ENCODE assay signal across 8 mouse cellular contexts in genomic region chr15:94557442-94557841, GRCm38 (mm10). TPM values are rescaled to one million over a fixed set of nuclear protein-coding genes. Genes with fewer than 3 reads are reported as not detected.
A peak's percentile ranks its signal among the peaks of the same experiment; 100 is the strongest.
DNase-seq lines count a peak whose midpoint lies in the region; ATAC-seq and TF ChIP-seq lines count a peak whose summit lies in the region.

No protein-coding gene starts in this region.

- H3K36me3 ChIP-seq in heart, embryonic 12.5 days: peaks cover 14% of the 10 kb centered on the region; the same call in 1 of the 2 replicates
- H3K36me3 ChIP-seq in limb, embryonic 12.5 days: no peaks in the 10 kb centered on the region
- no peaks in the 10 kb centered on the region for H3K36me3 ChIP-seq in midbrain, postnatal 0 days (ENCODE audit: insufficient read depth, low read length)

- TF ChIP-seq CTCF in midbrain, postnatal 0 days (IDR thresholded peaks at IDR 0.05): peak; percentile 99

- H3K9me3 ChIP-seq in heart, embryonic 12.5 days (replicated peaks): no peaks in the 10 kb centered on the region
- H3K9me3 ChIP-seq in limb, embryonic 12.5 days: no peaks in the 10 kb centered on the region
- H3K9me3 ChIP-seq in midbrain, postnatal 0 days (ENCODE audit: low read length): no peaks in the 10 kb centered on the region

- H3K4me2 ChIP-seq in heart, embryonic 12.5 days: no peak overlapping the region
- H3K4me2 ChIP-seq in limb, embryonic 12.5 days: no peak overlapping the region
- H3K4me2 ChIP-seq in midbrain, postnatal 0 days (ENCODE audit: low read depth, low read length, poor library complexity, severe bottlenecking): no peak overlapping the region

- WGBS in heart, embryonic 12.5 days: 24% methylated on average over 7 of the region's 7 CpGs
- 32% methylated on average over 7 of the region's 7 CpGs for WGBS in limb, embryonic 12.5 days
- WGBS in midbrain, postnatal 0 days: 18% methylated on average over 7 of the region's 7 CpGs

- ATAC-seq in heart, embryonic 12.5 days (ENCODE audit: insufficient number of reproducible peaks, low FRiP score): no peak
- ATAC-seq in limb, embryonic 12.5 days (ENCODE audit: insufficient number of reproducible peaks, insufficient read depth, low FRiP score, low TSS enrichment, low read depth): peak; percentile 63; the same call in 1 of the 2 replicates
- ATAC-seq in midbrain, postnatal 0 days (ENCODE audit: low FRiP score): peak; percentile 79; the same call in 1 of the 2 replicates

- H3K9ac ChIP-seq in heart, embryonic 12.5 days: no peak overlapping the region
- H3K9ac ChIP-seq in limb, embryonic 12.5 days (replicated peaks): no peak overlapping the region
- no peak overlapping the region for H3K9ac ChIP-seq in midbrain, postnatal 0 days (replicated peaks; ENCODE audit: low read length, poor library complexity, severe bottlenecking)

- no peaks in the 10 kb centered on the region for H3K4me1 ChIP-seq in heart, embryonic 12.5 days (replicated peaks)
- no peaks in the 10 kb centered on the region for H3K4me1 ChIP-seq in limb, embryonic 12.5 days (replicated peaks)
- H3K4me1 ChIP-seq in midbrain, postnatal 0 days (ENCODE audit: insufficient read depth, low read length): no peaks in the 10 kb centered on the region

- peak; percentile 76 to 94 for DNase-seq in heart, adult 18-20 months
- DNase-seq in embryo, embryonic 10 days (ENCODE audit: low spot score): peak; percentile 94
- DNase-seq in gastrocnemius, postnatal 14 days: peak; percentile 79
- peak; percentile 67 to 92 for DNase-seq in kidney, adult 8-10 months
- peak; percentile 92 for DNase-seq in midbrain, postnatal 0 days (ENCODE audit: low spot score)
- peak; percentile 60 to 78 for DNase-seq in spleen, postnatal 14 days (ENCODE audit: low spot score in 2 of 2)

- intact Hi-C loops in gastrocnemius, postnatal 14 days (cut with DNase I; ENCODE audit: low total_unique reads): no loop called here

- no peak overlapping the region for H3K4me3 ChIP-seq in heart, embryonic 12.5 days
- no peak overlapping the region for H3K4me3 ChIP-seq in limb, embryonic 12.5 days (replicated peaks)
- H3K4me3 ChIP-seq in midbrain, postnatal 0 days (ENCODE audit: low read depth, low read length): no peak overlapping the region

- no peak overlapping the region for H3K27ac ChIP-seq in heart, embryonic 12.5 days (ENCODE audit: poor library complexity, severe bottlenecking)
- H3K27ac ChIP-seq in limb, embryonic 12.5 days: no peak overlapping the region
- H3K27ac ChIP-seq in midbrain, postnatal 0 days (ENCODE audit: low read depth, low read length): no peak overlapping the region

- no peaks in the 10 kb centered on the region for H3K27me3 ChIP-seq in heart, embryonic 12.5 days (replicated peaks)
- H3K27me3 ChIP-seq in limb, embryonic 12.5 days: no peaks in the 10 kb centered on the region
- H3K27me3 ChIP-seq in midbrain, postnatal 0 days (ENCODE audit: insufficient read depth, low read length): no peaks in the 10 kb centered on the region

RNA-seq across cellular contexts. Expression of gene Irak4, which starts 14.0 kb away (rescaled TPM):
- 1 to 10 TPM; 4.1 to 5.7 TPM for total RNA-seq in heart, adult 18-20 months (2021)
- polyA plus RNA-seq in heart, embryonic 12.5 days (2016; fragmentation: Nextera tagmentation; extraction: Ambion mirVana): 3.8 and 4.7 TPM in 2 replicates
- 1 to 10 TPM; 2.9 to 3.7 TPM for total RNA-seq in gastrocnemius, postnatal 14 days (2021)
- polyA plus RNA-seq in limb, embryonic 12.5 days (2016; fragmentation: Nextera tagmentation; extraction: Ambion mirVana): 3.0 and 3.5 TPM in 2 replicates
- 2.7 and 3.6 TPM in 2 replicates for total RNA-seq in midbrain, postnatal 0 days (2014; rRNA removed)
- polyA plus RNA-seq in midbrain, postnatal 0 days (2015; fragmentation: Nextera tagmentation; extraction: Ambion mirVana): 1.7 and 1.8 TPM in 2 replicates

RNA-seq across cellular contexts. Expression of gene Pus7l, which starts 14.1 kb away (rescaled TPM):
- total RNA-seq in heart, adult 18-20 months (2021): 1 to 10 TPM; 1.5 to 1.9 TPM
- polyA plus RNA-seq in heart, embryonic 12.5 days (2016; fragmentation: Nextera tagmentation; extraction: Ambion mirVana): 5.8 and 6.4 TPM in 2 replicates
- 1 to 10 TPM; 1.7 to 2.1 TPM for total RNA-seq in gastrocnemius, postnatal 14 days (2021)
- polyA plus RNA-seq in limb, embryonic 12.5 days (2016; fragmentation: Nextera tagmentation; extraction: Ambion mirVana): 8.9 and 9.5 TPM in 2 replicates
- total RNA-seq in midbrain, postnatal 0 days (2014; rRNA removed): 3.8 and 4.5 TPM in 2 replicates
- 4.7 and 4.8 TPM in 2 replicates for polyA plus RNA-seq in midbrain, postnatal 0 days (2015; fragmentation: Nextera tagmentation; extraction: Ambion mirVana)

RNA-seq across cellular contexts. Expression of gene Twf1, which starts 32.2 kb away (rescaled TPM):
- total RNA-seq in heart, adult 18-20 months (2021): 10 to 100 TPM; 14.2 to 18.0 TPM
- polyA plus RNA-seq in heart, embryonic 12.5 days (2016; fragmentation: Nextera tagmentation; extraction: Ambion mirVana): 48.0 and 48.7 TPM in 2 replicates
- total RNA-seq in gastrocnemius, postnatal 14 days (2021): 10 to 100 TPM; 15.9 to 17.0 TPM
- 55.3 and 58.3 TPM in 2 replicates for polyA plus RNA-seq in limb, embryonic 12.5 days (2016; fragmentation: Nextera tagmentation; extraction: Ambion mirVana)
- 35.3 and 40.4 TPM in 2 replicates for total RNA-seq in midbrain, postnatal 0 days (2014; rRNA removed)
- 64.9 and 65.6 TPM in 2 replicates for polyA plus RNA-seq in midbrain, postnatal 0 days (2015; fragmentation: Nextera tagmentation; extraction: Ambion mirVana)
